Mouse (Mus musculus): ENCODE measurements around the gene 4930502E18Rik.
"Not testable (repeated sequence)": the region's sequence is repeated elsewhere in the genome, so short reads cannot be mapped to it uniquely, and the experiment has no call there.

4930502E18Rik gene

DNA sequence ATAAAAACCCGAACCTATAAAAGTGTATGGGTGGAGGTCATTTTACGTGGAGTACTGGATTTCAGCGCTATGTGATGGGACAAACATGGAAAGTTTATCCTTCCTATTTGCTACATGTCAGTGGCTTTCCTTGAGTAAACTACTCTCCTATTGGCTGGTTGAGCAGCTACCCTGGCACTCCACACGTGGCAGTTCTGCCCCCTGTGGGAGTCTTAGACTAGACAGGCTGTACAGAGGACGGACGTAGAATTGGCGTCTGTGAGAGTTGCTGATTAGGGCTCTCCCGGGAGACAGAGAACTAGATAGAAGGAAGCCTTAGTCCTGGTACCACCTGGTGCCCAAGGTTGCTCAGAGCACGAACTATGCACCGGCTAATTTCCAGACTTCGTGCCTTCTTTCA is at the start of gene 4930502E18Rik:
TSS of gene 4930502E18Rik (plus strand) at position 231 of the 400 bp plus-strand sequence.
- DNase-seq (ENCODE audit: extremely low spot score) = no peak

DNA sequence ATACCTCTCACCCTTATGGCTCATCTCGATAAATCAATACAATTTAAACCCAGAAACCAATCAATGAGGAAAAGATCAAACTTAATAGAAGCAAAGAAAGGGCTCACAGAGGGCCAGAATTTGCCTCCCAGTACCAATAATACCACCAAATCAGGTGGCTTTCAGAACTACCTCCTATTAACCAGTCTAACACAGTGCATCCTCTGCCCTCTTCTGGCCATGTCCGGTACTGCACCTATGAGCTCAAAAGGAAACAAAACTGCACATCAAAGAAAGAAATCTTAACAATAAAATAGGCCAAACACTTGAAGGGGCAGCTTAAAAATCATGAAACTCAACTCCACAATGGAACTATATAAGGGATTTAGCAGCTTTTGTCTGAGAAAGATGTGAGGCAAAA is 47.7 kb upstream of the 4930502E18Rik start:
- DNase-seq (ENCODE audit: extremely low spot score) = peak; percentile 4

DNA sequence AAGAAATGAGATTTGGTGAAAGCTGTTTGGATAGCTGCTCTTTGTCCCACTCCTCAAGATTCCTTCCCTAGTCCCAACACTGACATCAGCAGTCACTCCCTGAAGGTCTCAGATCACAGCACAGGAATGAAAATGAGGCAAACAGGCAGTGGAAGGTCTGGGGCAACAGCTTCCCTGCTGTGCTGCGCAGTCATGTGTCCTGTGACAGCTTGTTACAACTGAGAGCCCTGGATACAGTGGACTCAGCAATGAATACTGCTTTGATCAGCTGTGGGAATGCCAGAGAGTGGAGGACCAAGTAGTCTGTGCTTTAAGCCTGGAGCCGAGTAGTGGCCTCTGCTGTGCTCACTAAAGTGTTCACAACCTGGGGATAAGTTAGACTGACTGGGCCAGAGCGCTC is 42.0 kb upstream of the 4930502E18Rik start:
- DNase-seq (ENCODE audit: extremely low spot score) = not testable (repeated sequence)

DNA sequence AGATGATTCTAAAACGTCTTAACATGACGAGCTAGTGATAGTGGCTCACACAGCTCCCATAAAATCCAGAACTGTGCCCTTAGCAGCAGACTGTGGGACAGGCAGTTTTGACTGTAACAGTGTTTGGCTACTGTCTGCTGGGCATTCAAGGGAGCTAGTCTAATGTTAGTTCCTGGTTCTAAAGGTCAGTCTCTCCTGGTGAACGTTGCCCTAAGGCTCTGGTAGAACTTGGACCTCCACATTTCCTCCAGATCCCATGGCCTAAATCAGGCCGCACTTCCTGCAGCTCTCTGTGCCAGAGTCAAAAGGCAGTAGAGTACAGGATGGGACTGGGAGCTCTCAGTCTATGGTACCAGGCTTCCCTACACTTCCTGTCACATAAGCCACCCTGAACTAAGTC is 40.0 kb upstream of the 4930502E18Rik start:
- DNase-seq (ENCODE audit: extremely low spot score) = not testable (repeated sequence)

DNA sequence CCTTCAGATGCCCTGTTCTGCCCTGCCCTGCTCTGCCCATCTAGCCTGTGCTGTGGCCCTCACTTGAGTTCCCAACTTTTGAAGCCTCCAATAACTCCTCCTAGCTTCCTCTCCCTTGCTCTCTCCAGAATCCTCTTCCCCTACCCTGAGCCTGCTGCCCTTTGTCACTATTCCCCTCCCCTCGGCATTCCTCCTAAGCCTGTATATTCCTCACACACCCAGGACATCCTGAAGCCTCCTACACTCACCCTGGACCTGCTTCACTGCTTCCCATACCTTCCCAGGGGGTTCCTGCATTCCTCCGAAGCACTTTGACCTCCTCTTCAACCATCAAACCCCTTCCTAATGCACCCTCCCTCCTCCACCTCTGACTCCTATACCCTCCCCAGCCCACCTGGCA is 32.6 kb upstream of the 4930502E18Rik start:
- no peak for DNase-seq (ENCODE audit: extremely low spot score)

DNA sequence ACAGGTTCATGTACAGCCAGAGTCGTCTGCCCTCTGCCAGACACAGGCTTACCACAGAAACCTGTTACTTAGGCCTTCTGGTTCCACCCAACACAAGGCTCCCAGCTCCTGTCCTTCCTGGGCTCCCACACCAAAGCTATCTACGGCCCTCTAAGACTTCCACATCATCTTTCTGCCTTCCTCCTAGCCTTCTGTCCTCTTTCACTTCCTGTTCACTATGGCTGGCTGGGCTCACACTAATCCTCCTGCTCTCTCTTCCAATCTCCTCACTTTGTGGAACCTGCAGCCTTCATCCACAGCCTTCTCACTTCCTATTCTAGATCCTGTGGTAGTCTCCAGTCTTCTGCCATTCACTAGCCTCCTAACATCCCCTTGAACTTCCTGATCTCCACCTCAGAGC is 31.5 kb upstream of the 4930502E18Rik start:
- DNase-seq (ENCODE audit: extremely low spot score) = no peak

DNA sequence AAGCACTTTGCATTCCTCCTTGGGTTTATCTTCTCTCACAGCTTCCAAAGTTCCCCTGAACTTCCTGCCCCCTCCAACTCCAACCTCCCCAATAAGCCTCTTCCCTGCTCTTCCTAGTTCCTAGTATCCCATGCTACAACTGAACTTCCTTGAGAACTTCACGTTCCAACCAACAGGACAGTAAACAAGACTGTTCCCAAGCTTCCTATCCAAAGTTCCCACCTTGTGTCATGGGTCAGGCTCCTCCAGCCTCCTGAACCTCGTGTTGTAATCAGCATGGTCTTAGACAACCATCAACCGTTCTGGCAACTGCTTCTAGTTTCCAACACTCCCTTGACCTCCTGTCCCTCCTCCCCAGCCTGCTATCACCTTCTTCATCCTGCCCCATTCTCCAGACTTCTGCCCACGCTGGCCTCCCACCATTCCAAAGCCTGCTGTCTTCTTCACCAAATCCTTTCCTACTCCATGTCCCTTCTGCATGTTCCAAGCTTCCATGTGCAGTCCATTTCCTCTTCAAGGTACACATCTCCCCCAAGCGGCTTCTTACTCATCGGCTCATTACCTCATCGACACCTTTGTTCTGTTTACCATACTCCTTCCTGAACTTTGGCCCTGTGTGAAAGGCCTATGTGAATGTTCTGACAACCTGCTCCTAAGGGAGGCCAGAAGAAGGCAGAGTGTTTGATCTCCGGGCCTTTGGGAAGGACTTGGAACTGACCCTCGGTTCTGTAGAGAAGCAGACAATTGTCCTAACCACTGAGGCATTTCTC is 30.4 kb upstream of the 4930502E18Rik start:
- DNase-seq (ENCODE audit: extremely low spot score) = no peak

DNA sequence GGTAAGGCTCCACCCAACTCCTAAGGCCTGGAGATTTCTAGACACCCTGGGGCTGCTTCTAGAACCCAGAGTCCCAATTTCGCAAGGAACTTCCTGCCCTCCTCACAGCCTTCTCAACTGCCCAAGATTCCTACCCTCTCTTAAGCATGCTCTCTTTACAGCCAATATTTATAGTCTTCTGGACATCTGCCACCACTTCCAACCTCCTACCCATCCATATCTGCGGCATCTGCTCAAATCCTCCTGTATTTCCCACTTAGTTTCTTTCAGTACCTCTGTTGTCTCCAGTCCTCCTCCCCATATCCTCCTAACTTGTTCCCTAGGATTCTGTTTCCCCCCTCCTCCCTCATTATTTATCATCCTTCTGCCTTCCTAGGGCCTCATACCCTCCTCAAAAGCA is 25.4 kb upstream of the 4930502E18Rik start:
- DNase-seq (ENCODE audit: extremely low spot score) = no peak

DNA sequence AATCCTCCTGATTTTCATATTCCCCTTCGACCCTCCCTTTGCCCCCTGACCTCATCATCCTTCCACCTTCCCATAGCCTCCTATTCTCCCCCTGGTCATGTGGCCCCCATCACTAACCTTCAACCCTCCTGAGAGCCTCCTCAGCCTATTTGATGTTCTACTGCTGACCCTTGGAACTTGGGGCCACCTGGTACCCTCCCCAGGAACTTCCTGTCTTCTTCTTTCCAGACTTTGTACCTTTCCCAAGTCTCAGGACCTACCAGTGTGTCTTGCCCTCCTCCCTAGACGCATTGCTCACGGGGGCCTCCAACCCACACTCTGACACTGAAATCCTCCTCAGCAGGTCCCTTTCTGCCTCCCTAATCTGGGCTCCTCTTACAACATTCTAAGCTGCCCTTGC is 22.0 kb upstream of the 4930502E18Rik start:
- DNase-seq (ENCODE audit: extremely low spot score) = no peak

DNA sequence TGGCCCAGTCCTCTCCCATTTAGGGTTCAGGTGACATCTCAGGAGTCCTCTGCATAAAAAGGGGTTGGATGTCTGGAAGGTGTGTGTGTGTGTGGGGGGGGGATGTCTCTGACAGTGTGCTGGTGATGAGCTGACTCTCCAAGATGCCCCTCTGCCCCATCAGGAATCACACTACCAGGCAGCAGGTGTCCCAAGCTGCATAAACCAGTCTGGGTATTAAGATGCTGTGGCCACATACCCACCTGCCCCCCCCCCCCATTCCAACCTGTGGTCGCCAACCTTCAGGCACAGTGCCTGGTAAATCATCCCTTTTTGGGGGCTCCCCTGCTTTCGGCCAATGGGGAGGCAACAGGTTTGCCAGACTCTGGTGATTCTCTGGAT is 8.7 kb upstream of the 4930502E18Rik start:
- peak; percentile 1 for DNase-seq (ENCODE audit: extremely low spot score)

DNA sequence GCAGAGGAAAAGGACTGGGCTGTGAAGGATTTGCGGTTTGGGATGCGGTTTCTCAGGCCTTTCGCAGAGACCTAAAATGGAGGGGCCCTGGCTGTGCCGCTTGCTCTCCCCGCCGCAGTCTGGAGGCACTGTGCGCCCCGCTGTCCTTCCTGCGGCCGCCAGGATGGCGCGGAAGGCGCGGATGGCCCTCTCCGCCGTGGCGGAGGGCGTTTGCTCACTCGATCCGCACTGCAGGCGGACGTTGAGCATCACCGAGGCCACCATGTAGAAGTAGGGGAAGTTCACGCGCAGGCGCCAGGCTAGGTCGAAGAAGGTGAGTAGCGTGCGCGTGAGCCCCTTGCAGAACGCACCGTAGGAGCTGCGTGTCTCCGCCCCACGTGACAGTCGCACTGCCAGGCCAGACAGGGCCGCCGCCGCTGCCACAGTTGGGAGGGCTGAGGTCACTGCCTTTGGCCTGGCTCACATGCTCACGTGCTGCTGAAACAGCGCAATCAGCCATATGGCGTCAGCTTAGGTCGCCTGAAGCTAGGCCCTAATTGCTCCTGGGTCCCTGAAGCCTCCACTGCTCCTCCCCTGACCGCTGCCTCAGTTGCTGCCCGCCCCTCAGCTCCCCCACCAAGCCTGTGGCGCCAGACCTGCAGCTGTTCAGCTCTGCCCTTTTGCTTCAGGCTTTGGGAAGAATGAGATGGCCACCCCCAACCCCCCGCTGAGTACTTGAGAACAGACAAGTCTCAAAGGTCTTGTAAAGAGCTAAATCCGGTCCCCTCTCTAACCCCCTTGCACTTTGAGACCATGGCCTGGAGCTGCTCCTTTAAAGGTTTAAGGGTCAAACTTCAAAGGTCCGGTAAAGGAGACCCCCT is 8.1 kb upstream of the 4930502E18Rik start:
- DNase-seq (ENCODE audit: extremely low spot score) = peak; percentile 75

DNA sequence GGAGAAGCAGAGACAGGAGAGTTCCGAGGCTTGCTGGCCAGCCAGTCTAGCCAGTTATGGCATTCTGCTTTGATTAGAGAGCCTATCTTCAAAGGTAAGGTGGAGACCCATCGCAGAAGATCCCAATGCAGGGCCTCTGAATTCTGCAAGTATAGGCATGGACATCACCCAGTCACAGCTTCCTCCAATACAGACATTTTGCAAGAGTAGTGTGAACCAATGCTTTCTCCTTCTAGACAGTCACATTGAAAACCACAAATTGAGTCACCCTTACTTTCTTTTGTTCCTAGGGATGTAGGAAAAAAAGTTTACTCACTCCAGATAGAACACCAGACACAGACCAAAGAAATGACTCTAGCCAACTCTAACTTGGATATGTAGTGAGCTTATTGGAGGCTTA is 4.3 kb downstream of the 4930502E18Rik start:
- DNase-seq (ENCODE audit: extremely low spot score) = no peak

DNA sequence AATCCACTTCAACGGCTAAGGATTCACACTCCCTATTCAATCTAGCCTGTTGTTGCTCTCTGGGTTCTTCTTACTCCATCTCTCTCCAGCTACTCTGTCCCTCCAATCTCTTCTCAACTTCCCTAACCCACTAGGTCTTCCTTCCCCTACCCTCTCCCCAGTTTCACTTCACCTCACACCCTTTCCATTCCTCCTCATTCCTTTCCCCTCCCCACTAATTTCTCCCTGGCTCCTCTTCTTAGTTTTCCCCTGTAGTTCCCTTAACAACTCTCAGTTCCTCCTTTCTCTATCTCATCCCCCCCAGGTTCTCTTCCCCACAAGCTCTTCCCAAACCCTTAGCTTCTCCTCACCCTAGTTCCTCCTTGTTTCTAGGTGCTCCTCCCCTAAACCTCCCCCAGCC is 28.2 kb downstream of the 4930502E18Rik start:
- no peak for DNase-seq (ENCODE audit: extremely low spot score)

DNA sequence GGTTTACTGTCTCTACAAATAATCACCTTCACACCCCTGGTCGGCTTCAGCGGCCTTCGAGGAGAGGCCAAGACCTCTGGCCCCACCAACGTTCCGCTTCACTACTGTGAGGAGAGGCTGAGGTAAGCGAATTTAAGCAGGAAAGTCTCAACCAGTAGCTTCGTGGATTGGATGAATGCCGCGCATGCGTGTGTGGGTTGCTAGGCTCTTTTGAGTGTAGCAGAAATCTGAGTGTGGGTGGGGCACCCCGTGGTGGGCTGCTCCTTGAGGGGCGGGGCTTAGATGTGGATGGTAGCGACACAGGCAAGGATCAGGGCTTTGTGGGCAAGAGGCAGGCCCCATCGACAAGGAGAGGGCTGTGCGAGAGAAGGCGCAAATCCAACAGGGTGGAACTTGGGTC is 33.1 kb downstream of the 4930502E18Rik start, which contains the start of gene 1700013H16Rik:
TSS of gene 1700013H16Rik (minus strand) at position 96 of the 400 bp plus-strand sequence.
- no peak for DNase-seq (ENCODE audit: extremely low spot score)

DNA sequence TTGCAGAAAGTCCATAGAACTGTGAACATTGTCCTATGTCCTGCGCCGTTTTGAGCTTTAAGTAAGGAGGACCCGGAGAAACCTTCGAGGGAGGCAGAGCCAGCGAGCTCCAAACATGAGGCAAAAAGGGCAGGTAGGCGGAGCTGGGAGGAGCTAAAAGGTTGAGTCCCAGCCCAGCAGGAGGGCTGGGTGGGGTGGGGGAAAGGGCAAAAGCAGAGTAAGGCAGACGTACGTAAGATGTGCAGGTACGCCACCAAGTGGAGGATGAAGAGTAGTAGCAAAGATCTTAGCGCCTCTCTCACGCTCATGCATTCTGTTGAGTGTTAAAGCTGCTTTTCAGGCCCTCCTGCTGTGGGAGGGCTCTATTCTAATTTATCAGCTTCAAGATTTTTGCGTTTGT is 51.6 kb downstream of the 4930502E18Rik start, which contains the start of gene Zfp36l3:
TSS of gene Zfp36l3 (minus strand) at position 119 of the 400 bp plus-strand sequence.
- DNase-seq (ENCODE audit: extremely low spot score) = no peak
